Comparison of ENCODE assay signal across 20 mouse cellular contexts in genomic region chr3:84347426-84347825, GRCm38 (mm10). TPM values are rescaled to one million over a fixed set of nuclear protein-coding genes. Genes with fewer than 3 reads are reported as not detected.
A peak's percentile ranks its signal among the peaks of the same experiment; 100 is the strongest.
DNase-seq lines count a peak whose midpoint lies in the region; ATAC-seq lines count a peak whose summit lies in the region.
"Had no signal": no experiment of that assay in that cellular context is flagged by ENCODE, and none has a peak within 500 bp of the region (broad histone marks: within the 10 kb centered on the region; RNA-seq: fewer than 3 reads in every experiment).

No protein-coding gene starts in this region.

- WGBS in hindbrain, embryonic 10.5 days = 54% methylated on average over 4 of the region's 4 CpGs
- 49% methylated on average over 4 of the region's 4 CpGs for WGBS in hindbrain, embryonic 12.5 days
- WGBS in limb, embryonic 10.5 days = 63% methylated on average over 4 of the region's 4 CpGs
- 69% methylated on average over 4 of the region's 4 CpGs for WGBS in forebrain, embryonic 11.5 days

- H3K27ac ChIP-seq in hindbrain, embryonic 10.5 days = peak overlapping the region; percentile 36
- H3K27ac ChIP-seq in hindbrain, embryonic 12.5 days = no peak overlapping the region
- H3K27ac ChIP-seq in limb, embryonic 10.5 days = 0 out of 2 replicates have a peak overlapping the region, but pooled peaks have one; percentile 0
- H3K27ac ChIP-seq in forebrain, embryonic 11.5 days (ENCODE audit: low read depth, low read length) = no peak overlapping the region
- H3K27ac ChIP-seq: embryonic facial prominence, embryonic 10.5 days; hindbrain, postnatal 0 days; limb, embryonic 12.5 days; liver, embryonic 14.5 days; neural tube, embryonic 12.5 days had no signal

- peaks cover 42% of the 10 kb centered on the region for H3K4me1 ChIP-seq in hindbrain, embryonic 10.5 days (replicated peaks)
- H3K4me1 ChIP-seq in hindbrain, embryonic 12.5 days = peaks cover 14% of the 10 kb centered on the region
- H3K4me1 ChIP-seq in limb, embryonic 10.5 days = peaks cover 29% of the 10 kb centered on the region
- H3K4me1 ChIP-seq in forebrain, embryonic 11.5 days (replicated peaks; ENCODE audit: control insufficient read depth, insufficient read depth, low read length) = no peaks in the 10 kb centered on the region; the same call in 1 of the 2 replicates

- no peaks in the 10 kb centered on the region for H3K36me3 ChIP-seq in hindbrain, embryonic 10.5 days
- H3K36me3 ChIP-seq in hindbrain, embryonic 12.5 days = no peaks in the 10 kb centered on the region
- H3K36me3 ChIP-seq in limb, embryonic 10.5 days = no peaks in the 10 kb centered on the region
- H3K36me3 ChIP-seq in forebrain, embryonic 11.5 days (ENCODE audit: control insufficient read depth, insufficient read depth, low read length) = no peaks in the 10 kb centered on the region
- H3K36me3 ChIP-seq: embryonic facial prominence, embryonic 10.5 days; limb, embryonic 12.5 days; neural tube, embryonic 12.5 days had no signal

- peaks cover 35% of the 10 kb centered on the region for H3K27me3 ChIP-seq in hindbrain, embryonic 10.5 days (ENCODE audit: insufficient read depth, poor library complexity, severe bottlenecking)
- H3K27me3 ChIP-seq in hindbrain, embryonic 12.5 days = peaks cover 3% of the 10 kb centered on the region; the same call in 1 of the 2 replicates
- H3K27me3 ChIP-seq in limb, embryonic 10.5 days (ENCODE audit: low read depth, poor library complexity, severe bottlenecking) = peaks cover 35% of the 10 kb centered on the region
- H3K27me3 ChIP-seq in forebrain, embryonic 11.5 days (ENCODE audit: control insufficient read depth, insufficient read depth, low read length) = no peaks in the 10 kb centered on the region; the same call in 1 of the 2 replicates
- H3K27me3 ChIP-seq: neural tube, embryonic 12.5 days had no signal

- no peaks in the 10 kb centered on the region for H3K9me3 ChIP-seq in hindbrain, embryonic 10.5 days
- H3K9me3 ChIP-seq in hindbrain, embryonic 12.5 days (replicated peaks) = no peaks in the 10 kb centered on the region
- no peaks in the 10 kb centered on the region for H3K9me3 ChIP-seq in limb, embryonic 10.5 days (replicated peaks)
- H3K9me3 ChIP-seq in forebrain, embryonic 11.5 days (ENCODE audit: control insufficient read depth, low read length) = no peaks in the 10 kb centered on the region
- H3K9me3 ChIP-seq: embryonic facial prominence, embryonic 10.5 days; limb, embryonic 12.5 days; neural tube, embryonic 12.5 days had no signal

- DNase-seq in hindbrain, embryonic 10.5 days (ENCODE audit: low spot score) = peak; percentile 22
- DNase-seq in 3134 (ENCODE audit: extremely low read depth, insufficient read length, low spot score) = peak; percentile 62
- DNase-seq in adrenal gland, adult (ENCODE audit: inconsistent age in 2 of 2, low spot score in 1 of 2) = peak; percentile 74 to 92
- DNase-seq in limb, embryonic 10.5 days (ENCODE audit: low spot score) = no peak
- DNase-seq in cerebellum, adult 9-10 months = no peak
- no peak for DNase-seq in forebrain, embryonic 11.5 days (ENCODE audit: low spot score)
- DNase-seq in left cerebral cortex, adult 8-10 months (ENCODE audit: low spot score in 2 of 2) = no peak
- DNase-seq: heart, postnatal 14 days; kidney, adult 18-20 months; right cerebral cortex, postnatal 25 days had no signal

- ATAC-seq in hindbrain, embryonic 12.5 days (ENCODE audit: low FRiP score) = no peak
- ATAC-seq in forebrain, embryonic 11.5 days (replicated peaks; ENCODE audit: low FRiP score) = no peak
- ATAC-seq: forebrain, embryonic 14.5 days; hindbrain, postnatal 0 days; lung, postnatal 0 days; midbrain, embryonic 16.5 days had no signal

- H3K4me3 ChIP-seq in hindbrain, embryonic 10.5 days = no peak overlapping the region
- H3K4me3 ChIP-seq in hindbrain, embryonic 12.5 days = no peak overlapping the region
- no peak overlapping the region for H3K4me3 ChIP-seq in limb, embryonic 10.5 days
- no peak overlapping the region for H3K4me3 ChIP-seq in forebrain, embryonic 11.5 days (ENCODE audit: low read depth, low read length)
- H3K4me3 ChIP-seq: embryonic facial prominence, embryonic 10.5 days; limb, embryonic 12.5 days; neural tube, embryonic 12.5 days had no signal

- no peak overlapping the region for H3K4me2 ChIP-seq in hindbrain, embryonic 12.5 days (replicated peaks)
- H3K4me2 ChIP-seq in forebrain, embryonic 11.5 days (ENCODE audit: low read depth, low read length, severe bottlenecking) = no peak overlapping the region
- H3K4me2 ChIP-seq: heart, embryonic 11.5 days; limb, embryonic 12.5 days; neural tube, embryonic 12.5 days had no signal

- no peak overlapping the region for H3K9ac ChIP-seq in hindbrain, embryonic 12.5 days
- H3K9ac ChIP-seq in forebrain, embryonic 11.5 days (ENCODE audit: low read length) = no peak overlapping the region
- H3K9ac ChIP-seq: limb, embryonic 12.5 days; liver, embryonic 14.5 days; neural tube, embryonic 12.5 days had no signal

RNA-seq across cellular contexts. Expression of gene Trim2, which starts 40.7 kb away (rescaled TPM):
- polyA plus RNA-seq in hindbrain, embryonic 10.5 days (2016; fragmentation: Nextera tagmentation; extraction: Ambion mirVana) = 65.9 and 87.0 TPM in 2 replicates
- polyA plus RNA-seq in hindbrain, embryonic 12.5 days (2016; fragmentation: Nextera tagmentation; extraction: Ambion mirVana) = 121 and 125 TPM in 2 replicates
- polyA plus RNA-seq in limb, embryonic 10.5 days (2016; fragmentation: Nextera tagmentation; extraction: Ambion mirVana) = 11.3 and 13.5 TPM in 2 replicates
- 63.0 and 70.3 TPM in 2 replicates for polyA plus RNA-seq in forebrain, embryonic 11.5 days (2014; fragmentation: Nextera tagmentation; extraction: Ambion mirVana)
- 100 to 1,000 TPM; 252 to 273 (median 260) TPM for total RNA-seq in left cerebral cortex, adult 8-10 months (2022)

Comparison
In these comparisons a context has a peak if more than half of its experiments do, and no peak if none do; other contexts are left out.
1. H3K27ac ChIP-seq: peak in hindbrain, embryonic 10.5 days (single experiment) and limb, embryonic 10.5 days (single experiment); none in hindbrain, embryonic 12.5 days (single experiment) and forebrain, embryonic 11.5 days (single experiment).
2. DNase-seq: peak in hindbrain, embryonic 10.5 days (single experiment), 3134 (single experiment) and adrenal gland, adult (2 of 2); none in limb, embryonic 10.5 days (single experiment), cerebellum, adult 9-10 months (single experiment), forebrain, embryonic 11.5 days (single experiment) and left cerebral cortex, adult 8-10 months (0 of 2).